Mouse (Mus musculus) urinary bladder, adult 2 months (tissue): ENCODE measurements around the gene Gcc1. TPM values are rescaled to one million over a fixed set of nuclear protein-coding genes. Genes with fewer than 3 reads are reported as not detected.

Experiments
- polyA plus RNA-seq: library from polyadenylated mRNA; depleted of rRNA; stranded (reverse); fragments of >200 nt; gene quantifications from 2 replicates; pipeline ENCODE4 v1.2.3, GENCODE M21; 2012; rRNA removed

The Gcc1 gene
- polyA plus RNA-seq, 1 experiment: 10.2 TPM

Other genes starting within 250 kb of the Gcc1 start
- gene Zfp800, start 30.4 kb downstream of the Gcc1 start, polyA plus RNA-seq: 7.6 and 7.8 TPM in 2 replicates
- 186 and 211 TPM in 2 replicates for gene Arf5, start 4.8 kb downstream of the Gcc1 start, polyA plus RNA-seq
- gene Fscn3, start 601 bp downstream of the Gcc1 start, polyA plus RNA-seq: not detected in 2 replicates
- not detected in 2 replicates for gene Pax4, start 21.0 kb upstream of the Gcc1 start, polyA plus RNA-seq
- 94.2 and 106 TPM in 2 replicates for gene Snd1, start 46.7 kb upstream of the Gcc1 start, polyA plus RNA-seq